Mouse (Mus musculus): ENCODE data around the gene Gm8909. TPM values are rescaled to one million over a fixed set of nuclear protein-coding genes. Genes with fewer than 3 reads are reported as not detected.
"Not testable (repeated sequence)": the region's sequence is repeated elsewhere in the genome, so short reads cannot be mapped to it uniquely, and the experiment has no call there.

Gene Gm8909
- polyA plus RNA-seq, 1 experiment: not detected

DNA sequence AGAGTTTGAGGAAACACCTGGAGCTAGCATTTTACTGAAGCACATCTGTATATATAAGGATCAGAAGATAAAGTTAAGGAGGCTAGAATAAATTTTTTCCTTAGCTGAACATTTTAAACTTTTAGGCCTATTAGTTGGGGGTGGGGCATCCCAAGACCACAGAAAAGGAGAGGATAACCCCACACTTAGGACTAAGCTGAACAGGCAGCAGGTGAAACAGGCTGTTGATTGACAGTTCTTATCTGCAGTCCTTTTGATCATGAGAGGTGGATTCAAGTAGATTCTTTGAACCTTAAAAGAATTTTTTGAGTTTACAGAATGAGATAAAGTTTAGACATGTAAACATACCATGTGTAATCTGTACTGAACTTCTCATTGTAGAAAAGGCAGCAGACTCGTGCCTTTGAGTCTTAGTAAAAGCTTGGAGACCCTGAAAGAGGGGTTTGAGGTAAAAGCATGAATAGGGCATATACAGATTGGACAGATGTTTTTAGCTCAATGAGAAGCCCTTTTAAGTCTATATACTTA, 2.0 kb upstream of the Gm8909 start:
- Histone ChIP-seq H3K27ac (ENCODE audit: insufficient read depth, low read length) (no peak overlapping the region), H3K4me3 (replicated peaks; ENCODE audit: insufficient read depth, low read depth, low read length) (no peak overlapping the region), H3K27me3 (ENCODE audit: control insufficient read depth, insufficient read depth, low read length) (peaks cover 3% of the 10 kb centered on the region; the same call in 1 of the 2 replicates), H3K4me1 (ENCODE audit: control insufficient read depth, insufficient read depth, low read length) (no peaks in the 10 kb centered on the region)
- DNase-seq: no peak
- WGBS: 41% methylated on average over 1 of the region's 1 CpGs
- TF ChIP-seq CTCF (IDR thresholded peaks at IDR 0.05; ENCODE audit: borderline replicate concordance, insufficient read depth, low read depth, low read length) (no peak), POLR2A (IDR thresholded peaks at IDR 0.05; ENCODE audit: borderline replicate concordance, insufficient read depth, low read length) (no peak)

DNA sequence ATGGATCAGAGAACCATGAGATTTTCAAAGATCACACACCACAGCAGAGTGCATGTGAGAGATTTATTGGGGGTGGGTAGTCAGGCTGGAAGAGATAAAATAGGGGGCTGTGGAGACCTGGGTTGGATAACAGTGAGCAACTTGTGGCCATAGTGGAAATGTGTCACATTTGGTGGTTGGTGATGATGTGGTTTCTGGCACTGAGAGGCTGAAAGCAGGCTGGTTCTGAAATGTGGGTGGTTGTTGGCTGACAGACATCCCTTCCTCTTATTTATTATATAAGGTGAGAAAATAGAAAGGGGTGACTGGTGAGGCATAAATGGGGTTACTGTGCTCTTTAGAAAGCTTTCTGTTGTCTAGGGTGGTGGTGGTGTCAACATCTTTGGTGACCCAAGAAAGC, 1.4 kb upstream of the Gm8909 start:
- no peak for DNase-seq
- Histone ChIP-seq H3K4me1 (ENCODE audit: control insufficient read depth, insufficient read depth, low read length) (no peaks in the 10 kb centered on the region), H3K4me3 (replicated peaks; ENCODE audit: insufficient read depth, low read depth, low read length) (no peak overlapping the region), H3K27ac (ENCODE audit: insufficient read depth, low read length) (no peak overlapping the region), H3K27me3 (ENCODE audit: control insufficient read depth, insufficient read depth, low read length) (peaks cover 3% of the 10 kb centered on the region; the same call in 1 of the 2 replicates)
- TF ChIP-seq CTCF (IDR thresholded peaks at IDR 0.05; ENCODE audit: borderline replicate concordance, insufficient read depth, low read depth, low read length) (no peak), POLR2A (IDR thresholded peaks at IDR 0.05; ENCODE audit: borderline replicate concordance, insufficient read depth, low read length) (no peak)

DNA sequence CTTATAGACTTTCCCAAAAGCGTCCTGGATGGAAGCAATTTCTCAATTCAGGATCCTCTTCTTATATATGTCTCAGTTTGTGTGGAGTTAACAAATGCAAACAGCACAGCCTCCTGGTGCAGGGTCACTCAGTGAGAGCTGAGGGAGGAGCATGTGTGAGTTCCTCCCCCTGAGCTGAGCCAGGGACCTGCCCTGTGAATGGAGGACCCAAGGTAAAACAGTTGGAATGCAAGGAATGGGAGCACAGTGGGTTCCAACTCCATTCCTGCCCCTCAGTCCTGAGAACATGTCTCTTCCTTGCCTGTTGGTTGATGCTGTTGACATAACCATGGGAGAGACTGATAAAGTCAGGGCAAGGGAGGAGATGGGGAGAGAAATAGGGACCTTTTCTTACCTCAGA, 757 bp upstream of the Gm8909 start:
- not testable (repeated sequence) for DNase-seq; H3K27me3 ChIP-seq (ENCODE audit: control insufficient read depth, insufficient read depth, low read length); H3K4me1 ChIP-seq (ENCODE audit: control insufficient read depth, insufficient read depth, low read length); H3K27ac ChIP-seq (ENCODE audit: insufficient read depth, low read length); H3K4me3 ChIP-seq (replicated peaks; ENCODE audit: insufficient read depth, low read depth, low read length)
- 53% methylated on average over 1 of the region's 1 CpGs for WGBS

DNA sequence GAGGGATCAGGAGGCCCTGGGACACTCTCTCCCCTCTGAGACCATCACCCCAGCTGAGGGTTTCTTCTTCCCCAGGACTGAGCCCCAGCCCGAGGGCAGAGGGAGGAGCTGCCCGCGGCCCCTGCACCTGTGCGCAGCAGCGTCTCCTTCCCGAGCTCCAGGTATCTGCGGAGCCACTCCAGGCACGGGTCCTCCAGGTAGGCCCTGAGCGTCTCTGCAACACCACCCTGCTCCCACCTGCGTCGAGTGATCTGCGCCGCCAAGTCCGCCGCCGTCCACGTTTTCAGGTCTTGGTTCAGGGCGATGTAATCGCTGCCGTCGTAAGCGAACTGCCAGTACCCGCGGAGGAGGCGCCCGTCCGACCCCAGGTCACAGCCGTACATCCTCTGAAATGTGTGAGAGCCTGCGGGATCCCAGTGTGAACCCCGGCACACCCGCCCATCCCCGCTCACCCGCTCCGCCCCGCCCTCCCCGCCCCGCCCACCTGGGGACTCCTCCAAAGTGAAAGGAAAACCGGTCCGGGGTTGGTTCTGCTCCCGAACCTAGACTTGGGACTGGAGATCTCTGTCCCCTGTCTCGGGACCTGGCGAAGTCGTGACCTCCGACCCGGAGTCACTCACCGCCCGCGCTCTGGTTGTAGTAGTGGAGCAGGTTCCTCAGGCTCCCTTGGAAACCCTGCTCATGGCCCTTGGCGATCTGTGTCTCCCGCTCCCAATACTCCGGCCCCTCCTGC, 865 bp downstream of the Gm8909 start:
- TF ChIP-seq CTCF (IDR thresholded peaks at IDR 0.05; ENCODE audit: borderline replicate concordance, insufficient read depth, low read depth, low read length): no peak
- TF ChIP-seq POLR2A (IDR thresholded peaks at IDR 0.05; ENCODE audit: borderline replicate concordance, insufficient read depth, low read length): no peak
- WGBS: 2% methylated on average over 51 of the region's 51 CpGs
- Histone ChIP-seq H3K27ac (ENCODE audit: insufficient read depth, low read length) (no peak overlapping the region), H3K4me3 (replicated peaks; ENCODE audit: insufficient read depth, low read depth, low read length) (no peak overlapping the region), H3K27me3 (ENCODE audit: control insufficient read depth, insufficient read depth, low read length) (peaks cover 3% of the 10 kb centered on the region; the same call in 1 of the 2 replicates), H3K4me1 (ENCODE audit: control insufficient read depth, insufficient read depth, low read length) (no peaks in the 10 kb centered on the region)
- DNase-seq: no peak

DNA sequence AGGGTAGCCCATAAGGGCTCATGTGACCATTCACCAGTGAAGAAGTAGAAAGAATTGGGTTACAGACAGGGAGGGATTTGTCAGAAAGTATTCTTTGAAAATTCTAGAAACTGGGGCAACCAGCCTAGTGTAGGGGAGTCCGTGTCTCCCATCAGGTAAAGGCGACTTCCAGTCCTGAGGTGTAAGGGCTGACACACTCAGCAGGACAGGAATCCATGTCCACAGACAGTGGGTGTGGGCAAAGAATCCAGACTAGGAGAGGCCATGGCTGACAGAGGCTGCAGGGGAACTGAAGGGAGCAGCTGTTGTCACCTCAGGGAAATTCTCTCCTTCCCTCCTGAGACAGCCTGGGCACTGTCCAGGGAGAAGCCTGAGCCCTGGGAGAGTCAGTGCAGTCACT, 1.4 kb downstream of the Gm8909 start:
- not testable (repeated sequence) for H3K4me1 ChIP-seq (ENCODE audit: control insufficient read depth, insufficient read depth, low read length); H3K27me3 ChIP-seq (ENCODE audit: control insufficient read depth, insufficient read depth, low read length); H3K4me3 ChIP-seq (replicated peaks; ENCODE audit: insufficient read depth, low read depth, low read length); H3K27ac ChIP-seq (ENCODE audit: insufficient read depth, low read length); DNase-seq
- WGBS: 13% methylated on average over 2 of the region's 2 CpGs

DNA sequence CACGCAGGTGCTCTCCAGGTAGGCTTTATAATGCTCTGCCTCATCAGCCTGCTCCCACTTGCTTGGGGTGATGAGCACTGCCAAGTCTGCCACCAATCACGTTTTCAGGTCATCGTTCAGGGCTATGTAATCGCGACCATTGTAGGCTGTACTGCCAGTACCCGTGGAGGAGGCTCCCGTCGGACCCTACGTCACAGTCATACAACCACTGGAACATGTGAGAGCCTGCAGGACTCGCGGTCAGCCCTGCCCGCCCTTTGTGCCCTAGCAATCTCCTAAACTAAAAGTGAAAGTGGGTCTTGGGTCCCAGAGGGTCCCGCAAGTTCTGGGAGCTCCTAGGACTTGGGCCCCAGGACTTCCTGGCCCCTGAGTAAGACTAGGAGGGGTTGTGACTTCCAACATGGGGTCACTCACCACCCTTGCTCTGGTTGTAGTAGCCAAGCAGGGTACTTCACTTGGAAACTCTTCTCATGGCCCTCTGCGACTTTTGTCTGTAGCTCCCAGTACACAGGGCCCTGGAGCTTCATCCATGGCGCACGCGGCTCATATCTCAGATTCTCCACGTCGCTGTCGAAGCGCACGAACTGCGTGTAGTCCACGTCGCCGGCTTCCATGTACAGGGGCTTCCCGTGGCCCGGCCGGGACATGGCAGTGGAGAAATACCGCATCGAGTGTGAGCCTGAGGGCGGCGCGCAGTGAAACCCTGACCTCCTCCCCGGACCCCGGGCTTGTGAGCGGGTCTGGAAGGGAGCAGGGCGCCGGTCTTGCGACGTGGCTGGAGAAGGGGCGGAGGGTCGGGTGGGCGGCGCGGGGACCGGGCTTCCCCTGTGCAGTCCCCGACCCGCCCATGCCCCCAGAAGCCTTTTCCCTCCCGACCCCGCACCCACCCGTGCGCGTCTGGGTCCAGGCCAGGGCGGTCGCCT, 6.9 kb downstream of the Gm8909 start:
- WGBS: 2% methylated on average over 55 of the region's 56 CpGs
- TF ChIP-seq POLR2A (IDR thresholded peaks at IDR 0.05; ENCODE audit: borderline replicate concordance, insufficient read depth, low read length) (no peak), CTCF (IDR thresholded peaks at IDR 0.05; ENCODE audit: borderline replicate concordance, insufficient read depth, low read depth, low read length) (no peak)
- Histone ChIP-seq H3K4me3 (replicated peaks; ENCODE audit: insufficient read depth, low read depth, low read length) (no peak overlapping the region), H3K4me1 (ENCODE audit: control insufficient read depth, insufficient read depth, low read length) (no peaks in the 10 kb centered on the region), H3K27me3 (ENCODE audit: control insufficient read depth, insufficient read depth, low read length) (peaks cover 2% of the 10 kb centered on the region; the same call in 1 of the 2 replicates), H3K27ac (ENCODE audit: insufficient read depth, low read length) (no peak overlapping the region)
- no peak for DNase-seq

DNA sequence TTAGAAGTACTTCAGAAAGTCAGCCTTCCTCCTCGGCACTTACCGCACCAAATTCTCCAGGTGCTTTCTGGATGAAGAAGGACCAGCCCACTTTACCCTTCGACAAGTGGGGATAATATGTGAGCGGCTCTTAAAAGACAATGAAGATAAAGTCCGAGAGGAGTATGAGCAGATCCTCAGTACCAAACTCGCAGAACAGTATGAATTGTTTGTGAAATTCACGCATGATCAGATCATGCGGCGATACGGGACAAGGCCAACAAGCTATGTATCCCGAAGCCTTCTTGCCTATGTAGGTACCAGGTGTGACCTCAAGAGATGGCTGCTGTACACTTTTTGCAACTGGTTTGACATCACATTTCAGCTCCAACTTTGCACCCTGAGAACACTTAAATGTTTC, 10.1 kb downstream of the Gm8909 start:
- H3K27me3 ChIP-seq (ENCODE audit: control insufficient read depth, insufficient read depth, low read length); H3K4me1 ChIP-seq (ENCODE audit: control insufficient read depth, insufficient read depth, low read length); H3K27ac ChIP-seq (ENCODE audit: insufficient read depth, low read length); DNase-seq; H3K4me3 ChIP-seq (replicated peaks; ENCODE audit: insufficient read depth, low read depth, low read length): not testable (repeated sequence)
- 7% methylated on average over 11 of the region's 11 CpGs for WGBS

DNA sequence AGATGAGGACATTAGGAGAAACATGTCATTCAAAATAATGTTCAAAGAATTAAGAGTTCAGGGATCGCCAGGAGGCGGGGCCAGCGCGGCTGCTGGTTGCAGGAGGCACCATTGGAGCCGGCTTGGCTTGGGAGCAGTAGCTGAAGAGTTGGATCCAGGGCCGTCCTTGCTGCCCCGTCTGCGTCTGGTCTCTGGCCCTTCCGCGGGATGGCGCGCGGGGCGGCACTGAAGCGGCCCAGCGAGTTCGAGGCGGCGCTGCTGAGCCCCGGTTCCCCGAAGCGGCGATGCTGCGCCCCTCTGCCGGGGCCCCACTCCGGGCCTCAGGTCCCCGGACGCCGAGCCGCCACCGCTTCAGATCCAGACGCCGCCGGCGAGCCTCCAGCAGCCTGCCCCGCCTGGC, 10.6 kb downstream of the Gm8909 start:
- WGBS: under 1% methylated on average over 36 of the region's 36 CpGs
- H3K27ac ChIP-seq (ENCODE audit: insufficient read depth, low read length); H3K4me1 ChIP-seq (ENCODE audit: control insufficient read depth, insufficient read depth, low read length); H3K4me3 ChIP-seq (replicated peaks; ENCODE audit: insufficient read depth, low read depth, low read length); H3K27me3 ChIP-seq (ENCODE audit: control insufficient read depth, insufficient read depth, low read length); DNase-seq: not testable (repeated sequence)

Measured in cerebellum, adult 2 months (tissue).